ENCODE assay signal across 8 mouse cellular contexts in genomic region chr10:9899086-9899485, GRCm38 (mm10). TPM values are rescaled to one million over a fixed set of nuclear protein-coding genes. Genes with fewer than 3 reads are reported as not detected.
A peak's percentile ranks its signal among the peaks of the same experiment; 100 is the strongest.
DNase-seq lines count a peak whose midpoint lies in the region; ATAC-seq lines count a peak whose summit lies in the region.

No protein-coding gene starts in this region.

- peak overlapping the region; percentile 79 for H3K4me3 ChIP-seq in hindbrain, embryonic 11.5 days (ENCODE audit: low read depth, low read length)
- peak overlapping the region; percentile 82 for H3K4me3 ChIP-seq in midbrain, embryonic 11.5 days (ENCODE audit: low read depth, low read length)

- no peaks in the 10 kb centered on the region for H3K27me3 ChIP-seq in hindbrain, embryonic 11.5 days (ENCODE audit: control insufficient read depth, insufficient read depth, low read length)
- H3K27me3 ChIP-seq in midbrain, embryonic 11.5 days (ENCODE audit: control insufficient read depth, insufficient read depth, low read length) = no peaks in the 10 kb centered on the region

- peak; percentile 85 for DNase-seq in heart, adult 11 months
- DNase-seq in heart, adult 8-10 months (ENCODE audit: low spot score) = no peak
- peak; percentile 13 for DNase-seq in ZHBTc4 (ENCODE audit: low read depth, low spot score)
- peak; percentile 29 for DNase-seq in hindbrain, embryonic 11.5 days (ENCODE audit: low spot score)
- DNase-seq in midbrain, embryonic 11.5 days (ENCODE audit: low spot score, missing footprints) = peak; percentile 87
- DNase-seq in right cerebral cortex, postnatal 14 days = no peak
- no peak for DNase-seq in urinary bladder, adult 2 months (ENCODE audit: low spot score)
- DNase-seq in urinary bladder, postnatal 14 days (ENCODE audit: low spot score) = no peak

- no peaks in the 10 kb centered on the region for H3K4me1 ChIP-seq in hindbrain, embryonic 11.5 days (replicated peaks; ENCODE audit: control insufficient read depth, insufficient read depth, low read length)
- H3K4me1 ChIP-seq in midbrain, embryonic 11.5 days (ENCODE audit: control insufficient read depth, insufficient read depth, low read length) = peaks cover 11% of the 10 kb centered on the region

- no peaks in the 10 kb centered on the region for H3K36me3 ChIP-seq in hindbrain, embryonic 11.5 days (ENCODE audit: control insufficient read depth, insufficient read depth, low read length)
- no peaks in the 10 kb centered on the region for H3K36me3 ChIP-seq in midbrain, embryonic 11.5 days (ENCODE audit: control insufficient read depth, insufficient read depth, low read length)

- no peak for ATAC-seq in hindbrain, embryonic 11.5 days (ENCODE audit: low FRiP score)
- no peak for ATAC-seq in midbrain, embryonic 11.5 days (ENCODE audit: low FRiP score)

- peak overlapping the region; percentile 69 for H3K4me2 ChIP-seq in hindbrain, embryonic 11.5 days (replicated peaks; ENCODE audit: low read depth, low read length)
- peak overlapping the region; percentile 98 for H3K4me2 ChIP-seq in midbrain, embryonic 11.5 days

- H3K27ac ChIP-seq in hindbrain, embryonic 11.5 days (ENCODE audit: low read depth, low read length) = no peak overlapping the region
- no peak overlapping the region for H3K27ac ChIP-seq in midbrain, embryonic 11.5 days (ENCODE audit: low read depth, low read length)

- no peaks in the 10 kb centered on the region for H3K9me3 ChIP-seq in hindbrain, embryonic 11.5 days (ENCODE audit: control insufficient read depth, low read length)
- no peaks in the 10 kb centered on the region for H3K9me3 ChIP-seq in midbrain, embryonic 11.5 days (ENCODE audit: control insufficient read depth, low read length)

- H3K9ac ChIP-seq in hindbrain, embryonic 11.5 days (ENCODE audit: low read depth, low read length) = no peak overlapping the region
- peak overlapping the region; percentile 24; the same call in 1 of the 2 replicates for H3K9ac ChIP-seq in midbrain, embryonic 11.5 days (ENCODE audit: low read length)

- 5% methylated on average over 7 of the region's 7 CpGs for WGBS in hindbrain, embryonic 11.5 days
- 3% methylated on average over 7 of the region's 7 CpGs for WGBS in midbrain, embryonic 11.5 days

RNA-seq across cellular contexts. Expression of gene Stxbp5, which starts 1.8 kb away (rescaled TPM):
- total RNA-seq in heart, adult 8-10 months (2022) = 10 to 100 TPM; 13.6 to 13.9 (median 13.8) TPM
- polyA plus RNA-seq in hindbrain, embryonic 11.5 days (2014; fragmentation: Nextera tagmentation; extraction: Ambion mirVana) = 6.1 and 7.6 TPM in 2 replicates
- polyA plus RNA-seq in midbrain, embryonic 11.5 days (2014; fragmentation: Nextera tagmentation; extraction: Ambion mirVana) = 5.6 and 6.3 TPM in 2 replicates
- polyA plus RNA-seq in urinary bladder, adult 2 months (2012; rRNA removed) = 16.8 and 20.8 TPM in 2 replicates

Comparison
In these comparisons a context has a peak if more than half of its experiments do, and no peak if none do; other contexts are left out.
1. DNase-seq: peak in heart, adult 11 months (single experiment), ZHBTc4 (single experiment), hindbrain, embryonic 11.5 days (single experiment) and midbrain, embryonic 11.5 days (single experiment); none in heart, adult 8-10 months (single experiment), right cerebral cortex, postnatal 14 days (single experiment), urinary bladder, adult 2 months (single experiment) and urinary bladder, postnatal 14 days (single experiment).